Comparison of ENCODE assay signal across 8 mouse cellular contexts in genomic region chr13:58157447-58158098, GRCm38 (mm10). TPM values are rescaled to one million over a fixed set of nuclear protein-coding genes. Genes with fewer than 3 reads are reported as not detected.
DNase-seq lines count a peak whose midpoint lies in the region; ATAC-seq lines count a peak whose summit lies in the region.

TSS of gene Idnk (plus strand) at chr13:58157649.

- peak; percentile 72 for ATAC-seq in inflammation-experienced regulatory T-cells, adult 6 months
- peak; percentile 80 for ATAC-seq in megakaryocyte progenitor cell, adult 5-6 weeks (replicated peaks; ENCODE audit: poor library complexity)

- intact Hi-C loops in left cerebral cortex, postnatal 10 days (cut with DNase I): loop anchor here (5.0 to 10.0 kb wide), 2 partner anchors 230 to 427 kb away; partner anchors contain the start of gene 2210016F16Rik

- peak; percentile 91 to 92 for DNase-seq in adrenal gland, adult 18-20 months (ENCODE audit: low spot score in 2 of 2)
- DNase-seq in embryo, embryonic 11 days: peak; percentile 94
- DNase-seq in gastrocnemius, postnatal 25 days: peak; percentile 86
- DNase-seq in left cerebral cortex, postnatal 10 days (ENCODE audit: extremely low spot score in 1 of 2, low spot score in 2 of 2): peak; percentile 72 to 93
- DNase-seq in right cerebral cortex, postnatal 10 days (ENCODE audit: low spot score in 2 of 2): peak; percentile 86 to 88
- DNase-seq in urinary bladder, postnatal 14 days (ENCODE audit: low spot score): peak; percentile 92

RNA-seq across cellular contexts. Expression of gene Idnk, which starts in this region (rescaled TPM):
- 10 to 100 TPM; 59.7 to 65.5 TPM for total RNA-seq in adrenal gland, adult 18-20 months (2021)
- 10 to 100 TPM in 1 of 2 experiments, 1 to 10 TPM in 1; 9.3 to 12.2 TPM for total RNA-seq in gastrocnemius, postnatal 25 days (2021)
- 100 to 1,000 TPM; 204 to 343 (median 284) TPM for polyA plus RNA-seq in inflammation-experienced regulatory T-cells, adult 6 months (2017; shearing (Covaris generic))
- total RNA-seq in left cerebral cortex, postnatal 10 days (2021): 10 to 100 TPM; 22.3 to 25.1 TPM
- total RNA-seq in megakaryocyte progenitor cell, adult 5-6 weeks (2015): 46.2 and 52.9 TPM in 2 replicates
- 36.8 and 44.9 TPM in 2 replicates for total RNA-seq in megakaryocyte progenitor cell, adult 5-6 weeks (2017)

Comparison
In these comparisons a context has a peak if more than half of its experiments do, and no peak if none do; other contexts are left out.
1. Peak in every context shown above with its lines: DNase-seq and ATAC-seq.